Mouse (Mus musculus) kidney, adult 10 weeks (tissue): ENCODE measurements around the gene Slc22a18. TPM values are rescaled to one million over a fixed set of nuclear protein-coding genes. Genes with fewer than 3 reads are reported as not detected.

ENCODE experiments used
- polyA plus RNA-seq: library from polyadenylated mRNA; stranded (reverse); fragments of 350-450 nt; fragmentation: Illumina TruSeq; extraction: RNeasy Lipid Tissue Mini Kit (QIAGEN cat#74804); gene quantifications from one replicate; pipeline ENCODE4 v1.2.3, GENCODE M21; 2014; ENCODE audit warnings: low read depth, low replicate concordance

Gene Slc22a18
- polyA plus RNA-seq = 5.3 TPM

GRCm38 (mm10) chr7:143473347-143474101 is at the start of gene Slc22a18:
Gene Slc22a18, plus strand, starts transcription at chr7:143473736.

GRCm38 (mm10) chr7:143460874-143461273 is 12.7 kb upstream of the Slc22a18 start, which contains the start of gene Cdkn1c:
Gene Cdkn1c, minus strand, starts transcription at chr7:143461050.

GRCm38 (mm10) chr7:143502418-143503200 is 29.1 kb downstream of the Slc22a18 start, which contains the start of gene Phlda2:
Gene Phlda2, minus strand, starts transcription at chr7:143503150.

Other genes with a start within 250 kb of the Slc22a18 start
- 34.6 TPM for gene Cdkn1c, start 12.7 kb upstream of the Slc22a18 start, polyA plus RNA-seq
- not detected for gene Phlda2, start 29.4 kb downstream of the Slc22a18 start, polyA plus RNA-seq
- gene Nap1l4, start 75.4 kb downstream of the Slc22a18 start, polyA plus RNA-seq = 77.7 TPM
- gene Cars, start 126.4 kb downstream of the Slc22a18 start, polyA plus RNA-seq = 9.5 TPM
- 2.2 TPM for gene Tnfrsf26, start 155.0 kb downstream of the Slc22a18 start, polyA plus RNA-seq
- gene Tnfrsf22, start 175.9 kb downstream of the Slc22a18 start, polyA plus RNA-seq = 4.8 TPM
- gene Tnfrsf23, start 212.1 kb downstream of the Slc22a18 start, polyA plus RNA-seq = 4.2 TPM